Mouse (Mus musculus) heart, embryonic 14.5 days (tissue): ENCODE measurements at regions not wholly inside any gene's neighbourhood (a gene's known extent, or its start where the extent isn't known, plus 50 kb on each side); places are given as distances from the start of the nearest gene placed in this dataset.

Source experiments
- ATAC-seq: fragments of 200-750 bp; cut with Nextera tagmentation; 2 replicates; pipeline ENCODE4 v1.8.0; 2017; ENCODE audit warnings: low read depth, moderate TSS enrichment; ENCODE audit not compliant: insufficient number of reproducible peaks, insufficient read depth, low FRiP score
- H3K27ac ChIP-seq, 2 experiments: fragments of 200-500 bp in 1 of 2; fragments of 300-500 bp in 1 of 2; sonication (generic) in 1 of 2; replicated peaks in 1 of 2; 2 replicates each; pipeline ENCODE4 v1.5.1; 2012 to 2014; ENCODE audit warnings: low read depth in 2 of 2, low read length in 2 of 2, control low read depth in 1 of 2, mild to moderate bottlenecking in 1 of 2, mixed read lengths in 1 of 2; ENCODE audit not compliant: control insufficient read depth in 1 of 2, insufficient read depth in 1 of 2
- H3K27me3 ChIP-seq: fragments of 300-500 bp; sonication (generic); 2 replicates; pipeline ENCODE4 v1.6.1; 2014; ENCODE audit warnings: mild to moderate bottlenecking, low read length, control low read depth; ENCODE audit not compliant: control insufficient read depth, insufficient read depth
- H3K36me3 ChIP-seq: fragments of 300-500 bp; sonication (generic); 2 replicates; pipeline ENCODE4 v1.6.1; 2014; ENCODE audit warnings: mild to moderate bottlenecking, control low read depth, low read length, mixed read lengths; ENCODE audit not compliant: control insufficient read depth, insufficient read depth
- H3K4me1 ChIP-seq, 2 experiments: fragments of 200-500 bp in 1 of 2; fragments of 300-500 bp in 1 of 2; sonication (generic) in 1 of 2; 2 replicates each; pipeline ENCODE4 v1.6.1; 2012 to 2014; ENCODE audit warnings: low read length in 2 of 2, control low read depth in 1 of 2, mixed read lengths in 1 of 2; ENCODE audit not compliant: control insufficient read depth in 2 of 2, insufficient read depth in 2 of 2
- H3K4me2 ChIP-seq: fragments of 300-500 bp; sonication (generic); 2 replicates; pipeline ENCODE4 v1.6.1; 2014; ENCODE audit warnings: mild to moderate bottlenecking, low read length
- H3K4me3 ChIP-seq, 2 experiments: fragments of 200-500 bp in 1 of 2; fragments of 300-500 bp in 1 of 2; sonication (generic) in 1 of 2; 2 replicates each; pipeline ENCODE4 v1.5.1; 2012 to 2014; ENCODE audit warnings: low read length in 2 of 2, mild to moderate bottlenecking in 2 of 2, control low read depth in 1 of 2, low read depth in 1 of 2, moderate library complexity in 1 of 2; ENCODE audit not compliant: control insufficient read depth in 1 of 2, insufficient read depth in 1 of 2
- H3K9ac ChIP-seq: fragments of 300-500 bp; sonication (generic); 2 replicates; pipeline ENCODE4 v1.6.1; 2014; ENCODE audit warnings: mild to moderate bottlenecking, low read length
- H3K9me3 ChIP-seq: fragments of 300-500 bp; sonication (generic); 2 replicates; pipeline ENCODE4 v1.6.1; 2016; ENCODE audit warnings: low read length, control low read depth; ENCODE audit not compliant: control insufficient read depth
- WGBS: fragments of 180-500 bp; shearing (Covaris S2); extraction: QIAGEN DNeasy Blood & Tissue Kit; methylation state at CpG from one replicate; pipeline ENCODE4 v1.1.7; 2014; 5-methylcytosine and 5-hydroxymethylcytosine counted together

DNA sequence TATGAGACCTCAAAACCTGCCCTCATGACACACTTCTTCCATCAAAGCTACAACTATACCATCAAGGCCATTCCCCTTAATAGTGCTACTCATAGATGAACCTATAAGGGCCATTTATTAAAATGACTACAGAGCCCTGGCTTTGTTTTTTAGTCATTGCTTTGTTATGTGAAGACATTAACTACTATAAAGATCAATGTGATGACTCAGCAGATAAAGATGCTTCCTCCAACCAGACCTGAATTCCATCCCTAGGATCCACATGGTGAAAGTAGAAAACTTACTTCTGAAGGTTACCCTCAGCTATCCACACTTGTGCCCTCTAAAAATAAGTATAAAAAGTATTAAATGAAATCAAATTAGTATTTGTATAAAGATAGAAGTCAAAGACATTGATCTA is 230.4 kb downstream of the Dmrta1 start:
- no peaks in the 10 kb centered on the region for H3K36me3 ChIP-seq
- H3K9me3 ChIP-seq = no peaks in the 10 kb centered on the region
- no peak for ATAC-seq
- no peak overlapping the region for H3K9ac ChIP-seq
- H3K4me2 ChIP-seq = no peak overlapping the region
- no peak overlapping the region for H3K27ac ChIP-seq
- no peak overlapping the region for H3K4me3 ChIP-seq
- no peaks in the 10 kb centered on the region for H3K27me3 ChIP-seq
- H3K4me1 ChIP-seq = no peaks in the 10 kb centered on the region

DNA sequence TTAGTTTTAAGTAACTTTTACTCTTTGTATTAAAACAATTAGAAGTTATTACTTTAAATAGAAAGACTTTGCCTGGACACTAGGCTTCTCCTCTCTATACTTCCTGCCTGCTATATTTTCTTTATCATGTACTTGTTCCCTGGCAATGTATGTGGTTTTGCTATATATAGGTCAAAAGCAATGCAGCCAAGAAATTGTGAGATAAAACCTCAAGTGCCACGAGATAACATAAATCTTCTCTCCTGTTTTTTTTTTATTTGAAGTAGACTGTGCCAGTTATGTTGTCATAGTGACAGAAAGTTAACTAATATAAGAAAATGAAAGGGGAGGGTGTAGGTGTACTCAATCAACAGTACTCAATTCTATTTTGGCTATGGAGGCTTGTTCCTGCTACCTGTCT is 258.4 kb downstream of the Dmrta1 start:
- no peak overlapping the region for H3K4me3 ChIP-seq
- no peak overlapping the region for H3K4me2 ChIP-seq
- no peaks in the 10 kb centered on the region for H3K9me3 ChIP-seq
- WGBS = 5% methylated on average over 1 of the region's 1 CpGs
- no peak for ATAC-seq
- no peaks in the 10 kb centered on the region for H3K4me1 ChIP-seq
- no peak overlapping the region for H3K27ac ChIP-seq
- no peaks in the 10 kb centered on the region for H3K36me3 ChIP-seq
- H3K9ac ChIP-seq = no peak overlapping the region
- no peaks in the 10 kb centered on the region for H3K27me3 ChIP-seq

GRCm38 (mm10) chr4:89941308-89941707 is 262.1 kb downstream of the Dmrta1 start:
- H3K27ac ChIP-seq = no peak overlapping the region
- H3K4me2 ChIP-seq = no peak overlapping the region
- ATAC-seq = no peak
- no peaks in the 10 kb centered on the region for H3K9me3 ChIP-seq
- no peaks in the 10 kb centered on the region for H3K27me3 ChIP-seq
- no peak overlapping the region for H3K9ac ChIP-seq
- no peaks in the 10 kb centered on the region for H3K4me1 ChIP-seq
- H3K36me3 ChIP-seq = no peaks in the 10 kb centered on the region
- WGBS = 47% methylated on average over 4 of the region's 4 CpGs
- no peak overlapping the region for H3K4me3 ChIP-seq

GRCm38 (mm10) chr4:89976146-89976545 is 242.5 kb upstream of the Zfp352 start:
- no peaks in the 10 kb centered on the region for H3K36me3 ChIP-seq
- H3K4me1 ChIP-seq = no peaks in the 10 kb centered on the region
- H3K4me3 ChIP-seq = no peak overlapping the region
- H3K27me3 ChIP-seq = no peaks in the 10 kb centered on the region
- H3K4me2 ChIP-seq = no peak overlapping the region
- no peak overlapping the region for H3K27ac ChIP-seq
- 80% methylated on average over 3 of the region's 3 CpGs for WGBS
- H3K9me3 ChIP-seq = no peaks in the 10 kb centered on the region
- ATAC-seq = no peak
- H3K9ac ChIP-seq = no peak overlapping the region

DNA sequence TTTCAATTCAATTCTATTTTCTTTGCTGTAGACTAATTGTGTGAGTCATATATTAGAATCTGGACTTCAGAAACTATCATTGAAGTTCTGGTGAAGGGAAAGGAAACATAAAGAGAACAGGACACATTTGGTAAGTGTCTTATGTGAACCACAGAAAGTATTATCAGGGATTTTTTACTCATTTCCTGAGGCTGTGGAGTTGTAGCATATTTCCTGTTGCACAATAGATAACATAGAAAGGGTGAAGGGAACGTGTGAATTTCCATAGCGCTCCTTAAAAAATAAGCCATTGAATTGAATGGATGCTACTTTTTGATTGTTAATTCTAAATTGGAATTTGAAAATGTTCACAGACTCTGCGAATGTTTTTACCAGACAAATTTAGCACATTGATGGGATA is 215.2 kb upstream of the Zfp352 start:
- no peak overlapping the region for H3K4me3 ChIP-seq
- no peaks in the 10 kb centered on the region for H3K4me1 ChIP-seq
- ATAC-seq = no peak
- no peaks in the 10 kb centered on the region for H3K27me3 ChIP-seq
- 63% methylated on average over 3 of the region's 3 CpGs for WGBS
- H3K9ac ChIP-seq = no peak overlapping the region
- no peaks in the 10 kb centered on the region for H3K36me3 ChIP-seq
- no peak overlapping the region for H3K27ac ChIP-seq
- no peaks in the 10 kb centered on the region for H3K9me3 ChIP-seq
- H3K4me2 ChIP-seq = no peak overlapping the region

- Histone ChIP-seq H3K4me3 (no peak overlapping the region), H3K4me2 (no peak overlapping the region), H3K4me1 (no peaks in the 10 kb centered on the region), H3K9me3 (no peaks in the 10 kb centered on the region), H3K9ac (no peak overlapping the region), H3K36me3 (no peaks in the 10 kb centered on the region), H3K27me3 (no peaks in the 10 kb centered on the region), H3K27ac (no peak overlapping the region)
- no peak for ATAC-seq
- WGBS = 79% methylated on average over 1 of the region's 1 CpGs
Measured at GRCm38 (mm10) chr4:90003898-90004297, 214.7 kb upstream of the Zfp352 start.

- Histone ChIP-seq H3K4me3 (no peak overlapping the region), H3K36me3 (no peaks in the 10 kb centered on the region), H3K9ac (no peak overlapping the region), H3K4me2 (no peak overlapping the region), H3K27me3 (no peaks in the 10 kb centered on the region), H3K4me1 (no peaks in the 10 kb centered on the region), H3K9me3 (no peaks in the 10 kb centered on the region), H3K27ac (no peak overlapping the region)
- no peak for ATAC-seq
- WGBS = 88% methylated on average over 1 of the region's 1 CpGs
Measured at GRCm38 (mm10) chr4:90012723-90013122, 205.9 kb upstream of the Zfp352 start.

- ATAC-seq = no peak
- Histone ChIP-seq H3K4me3 (no peak overlapping the region), H3K27ac (no peak overlapping the region), H3K27me3 (no peaks in the 10 kb centered on the region), H3K9ac (no peak overlapping the region), H3K4me2 (no peak overlapping the region), H3K36me3 (no peaks in the 10 kb centered on the region), H3K9me3 (no peaks in the 10 kb centered on the region), H3K4me1 (no peaks in the 10 kb centered on the region)
Measured at GRCm38 (mm10) chr4:90014203-90014602, 204.4 kb upstream of the Zfp352 start.
